Mouse (Mus musculus) MEL (cell line): Measurements from ENCODE around the gene Sema3b. TPM values are rescaled to one million over a fixed set of nuclear protein-coding genes. Genes with fewer than 3 reads are reported as not detected.

Source experiments
- DNase-seq: peaks from one replicate; pipeline ENCODE4 v3.0.0; 2011; ENCODE audit warnings: low read depth, low spot score
- H3K27ac ChIP-seq: 2 replicates; pipeline ENCODE4 v1.5.1; 2012; ENCODE audit warnings: low read depth, mild to moderate bottlenecking, control low read depth, low read length, moderate library complexity; ENCODE audit not compliant: control insufficient read depth
- H3K27me3 ChIP-seq, 2 experiments: fragments of 150-350 bp in 1 of 2; sonication (generic) in 1 of 2; 2 replicates each; pipeline ENCODE4 v1.6.1; 2012; ENCODE audit warnings: low read length in 2 of 2, mild to moderate bottlenecking in 2 of 2, improper control_type of control experiment in 1 of 2, moderate library complexity in 1 of 2; ENCODE audit not compliant: insufficient read depth in 2 of 2, control insufficient read depth in 1 of 2
- H3K36me3 ChIP-seq, 2 experiments: 2 replicates each; pipeline ENCODE4 v1.6.1; 2012 to 2014; ENCODE audit warnings: low read length in 2 of 2, improper control_type of control experiment in 1 of 2, inconsistent platforms in 1 of 2, mild to moderate bottlenecking in 1 of 2; ENCODE audit not compliant: insufficient read depth in 2 of 2, control insufficient read depth in 1 of 2
- H3K4me1 ChIP-seq, 2 experiments: fragments of 150-350 bp in 1 of 2; sonication (generic) in 1 of 2; 2 replicates each; pipeline ENCODE4 v1.6.1; 2012; ENCODE audit warnings: low read length in 2 of 2, improper control_type of control experiment in 1 of 2, mild to moderate bottlenecking in 1 of 2; ENCODE audit not compliant: insufficient read depth in 2 of 2, control insufficient read depth in 1 of 2
- H3K4me3 ChIP-seq, 2 experiments: fragments of 150-350 bp in 1 of 2; sonication (generic) in 1 of 2; 2 replicates each; pipeline ENCODE4 v1.5.1; 2012; ENCODE audit warnings: low read depth in 2 of 2, low read length in 2 of 2, mild to moderate bottlenecking in 2 of 2, moderate library complexity in 2 of 2, control low read depth in 1 of 2, improper control_type of control experiment in 1 of 2; ENCODE audit not compliant: control insufficient read depth in 1 of 2, insufficient read depth in 1 of 2
- H3K79me2 ChIP-seq: 2 replicates; pipeline ENCODE4 v1.6.1; 2012; ENCODE audit warnings: mild to moderate bottlenecking, low read length, moderate library complexity; ENCODE audit not compliant: control insufficient read depth, poor library complexity, insufficient read depth
- H3K9ac ChIP-seq: 2 replicates; pipeline ENCODE4 v1.6.1; 2012; ENCODE audit warnings: low read depth, mild to moderate bottlenecking, control low read depth, low read length, moderate library complexity; ENCODE audit not compliant: control insufficient read depth, poor library complexity, severe bottlenecking
- H3K9me3 ChIP-seq: fragments of 150-350 bp; sonication (generic); replicated peaks from 2 replicates; pipeline ENCODE4 v1.6.1; 2012; ENCODE audit warnings: mild to moderate bottlenecking, low read length, improper control_type of control experiment, moderate library complexity; ENCODE audit not compliant: insufficient read depth
- BHLHE40 ChIP-seq: IDR thresholded peaks from 2 replicates; pipeline ENCODE4 v1.6.1; 2012; ENCODE audit warnings: low read depth, mild to moderate bottlenecking, inconsistent platforms, low read length, improper control_type of control experiment, borderline replicate concordance
- CHD2 ChIP-seq: IDR thresholded peaks from 2 replicates; pipeline ENCODE4 v1.6.1; 2011; ENCODE audit warnings: low read length, improper control_type of control experiment
- CTCF ChIP-seq, 3 experiments: IDR thresholded peaks in 2 of 3; conservative IDR thresholded peaks in 1 of 3; 2 replicates each; pipeline ENCODE4 v1.5.1; 2011 to 2012; ENCODE audit warnings: low read length in 3 of 3, low read depth in 2 of 3, mild to moderate bottlenecking in 2 of 3, improper control_type of control experiment in 1 of 3, inconsistent platforms in 1 of 3, mixed read lengths in 1 of 3, moderate library complexity in 1 of 3; ENCODE audit not compliant: control insufficient read depth in 1 of 3, insufficient read depth in 1 of 3, poor library complexity in 1 of 3, severe bottlenecking in 1 of 3
- E2F4 ChIP-seq: IDR thresholded peaks from 2 replicates; pipeline ENCODE4 v1.6.1; 2011; ENCODE audit warnings: low read depth, low read length, improper control_type of control experiment, borderline replicate concordance
- EP300 ChIP-seq, 2 experiments: IDR thresholded peaks; 2 replicates each; pipeline ENCODE4 v1.6.1; 2011; ENCODE audit warnings: improper control_type of control experiment in 2 of 2, low read length in 2 of 2, low read depth in 1 of 2, mild to moderate bottlenecking in 1 of 2
- ETS1 ChIP-seq: IDR thresholded peaks from 2 replicates; pipeline ENCODE4 v1.6.1; 2012; ENCODE audit warnings: low read depth, mild to moderate bottlenecking, inconsistent platforms, low read length, improper control_type of control experiment, moderate library complexity
- GABPA ChIP-seq: IDR thresholded peaks from 2 replicates; pipeline ENCODE4 v1.6.1; 2012; ENCODE audit warnings: low read depth, mild to moderate bottlenecking, inconsistent platforms, low read length, improper control_type of control experiment, moderate library complexity
- GATA1 ChIP-seq: IDR thresholded peaks from 2 replicates; pipeline ENCODE4 v1.6.1; 2011; ENCODE audit warnings: low read depth, low read length, improper control_type of control experiment
- KAT2A ChIP-seq: conservative IDR thresholded peaks from 2 replicates; pipeline ENCODE4 v1.6.1; 2012; ENCODE audit warnings: low read depth, low read length, improper control_type of control experiment, inconsistent platforms
- MAZ ChIP-seq: IDR thresholded peaks from 2 replicates; pipeline ENCODE4 v1.6.1; 2012; ENCODE audit warnings: low read depth, mild to moderate bottlenecking, inconsistent platforms, low read length, improper control_type of control experiment
- MEF2A ChIP-seq: IDR thresholded peaks from 2 replicates; pipeline ENCODE4 v1.6.1; 2014; ENCODE audit warnings: low read depth, mild to moderate bottlenecking, inconsistent platforms, low read length, improper control_type of control experiment; ENCODE audit not compliant: poor library complexity, insufficient replicate concordance, severe bottlenecking; ENCODE audit errors: extremely low read depth
- MXI1 ChIP-seq: IDR thresholded peaks from 2 replicates; pipeline ENCODE4 v1.6.1; 2011; ENCODE audit warnings: mild to moderate bottlenecking, low read depth, low read length, improper control_type of control experiment
- MYB ChIP-seq: IDR thresholded peaks from 2 replicates; pipeline ENCODE4 v1.6.1; 2011; ENCODE audit warnings: mild to moderate bottlenecking, low read depth, low read length, improper control_type of control experiment
- MYC ChIP-seq: IDR thresholded peaks from 2 replicates; pipeline ENCODE4 v1.6.1; 2011; ENCODE audit warnings: low read depth, mild to moderate bottlenecking, low read length, improper control_type of control experiment, moderate library complexity
- NELFE ChIP-seq: IDR thresholded peaks from 2 replicates; pipeline ENCODE4 v1.6.1; 2011; ENCODE audit warnings: low read depth, low read length, improper control_type of control experiment
- POLR2AphosphoS5 ChIP-seq: IDR thresholded peaks from 2 replicates; pipeline ENCODE4 v1.6.1; 2012; ENCODE audit warnings: low read depth, borderline replicate concordance, mild to moderate bottlenecking, inconsistent platforms, low read length, moderate library complexity, mixed read lengths
- RAD21 ChIP-seq: IDR thresholded peaks from 2 replicates; pipeline ENCODE4 v1.6.1; 2011; ENCODE audit warnings: mild to moderate bottlenecking, low read depth, low read length, improper control_type of control experiment
- RCOR1 ChIP-seq: IDR thresholded peaks from 2 replicates; pipeline ENCODE4 v1.6.1; 2012; ENCODE audit warnings: low read depth, mild to moderate bottlenecking, inconsistent platforms, low read length, improper control_type of control experiment
- SIN3A ChIP-seq: IDR thresholded peaks from 2 replicates; pipeline ENCODE4 v1.6.1; 2012; ENCODE audit warnings: low read length, improper control_type of control experiment, inconsistent platforms
- SMC3 ChIP-seq: IDR thresholded peaks from 2 replicates; pipeline ENCODE4 v1.6.1; 2011; ENCODE audit warnings: low read depth, low read length, improper control_type of control experiment
- TAL1 ChIP-seq: IDR thresholded peaks from 2 replicates; pipeline ENCODE4 v1.6.1; 2012; ENCODE audit warnings: mild to moderate bottlenecking, inconsistent platforms, low read length, moderate library complexity, mixed read lengths
- TBP ChIP-seq: IDR thresholded peaks from 2 replicates; pipeline ENCODE4 v1.8.0; 2011; ENCODE audit warnings: low read depth, low read length, improper control_type of control experiment
- TCF12 ChIP-seq: IDR thresholded peaks from 2 replicates; pipeline ENCODE4 v1.6.1; 2014; ENCODE audit warnings: low read depth, mild to moderate bottlenecking, inconsistent platforms, low read length, improper control_type of control experiment, moderate library complexity
- USF1 ChIP-seq: IDR thresholded peaks from 2 replicates; pipeline ENCODE4 v1.6.1; 2014; ENCODE audit warnings: low read depth, mild to moderate bottlenecking, inconsistent platforms, low read length, improper control_type of control experiment, moderate library complexity
- USF2 ChIP-seq, 2 experiments: IDR thresholded peaks; 2 replicates each; pipeline ENCODE4 v1.6.1; 2011 to 2012; ENCODE audit warnings: improper control_type of control experiment in 2 of 2, low read length in 2 of 2, borderline replicate concordance in 1 of 2, inconsistent platforms in 1 of 2, low read depth in 1 of 2, mild to moderate bottlenecking in 1 of 2; ENCODE audit not compliant: insufficient read depth in 1 of 2
- ZC3H11A ChIP-seq: IDR thresholded peaks from 2 replicates; pipeline ENCODE4 v1.6.1; 2012; ENCODE audit warnings: low read depth, mild to moderate bottlenecking, inconsistent platforms, low read length, improper control_type of control experiment
- ZKSCAN1 ChIP-seq: IDR thresholded peaks from 2 replicates; pipeline ENCODE4 v1.6.1; 2012; ENCODE audit warnings: low read depth, mild to moderate bottlenecking, inconsistent platforms, low read length, improper control_type of control experiment, moderate library complexity
- ZMIZ1 ChIP-seq: IDR thresholded peaks from 2 replicates; pipeline ENCODE4 v1.6.1; 2012; ENCODE audit warnings: low read depth, mild to moderate bottlenecking, inconsistent platforms, low read length, improper control_type of control experiment, moderate library complexity
- ZNF384 ChIP-seq: IDR thresholded peaks from 2 replicates; pipeline ENCODE4 v1.6.1; 2012; ENCODE audit warnings: low read depth, mild to moderate bottlenecking, inconsistent platforms, low read length, improper control_type of control experiment
- polyA plus RNA-seq, 2 experiments: library from polyadenylated mRNA; stranded (reverse) in 1 of 2; unstranded in 1 of 2; fragments of >175 nt in 1 of 2; fragments of >200 nt in 1 of 2; gene quantifications; 2 replicates each; pipeline versions ENCODE4 v1.2.1 to v1.2.4; 2012; ENCODE audit warnings: low replicate concordance in 2 of 2, low read depth in 1 of 2; ENCODE audit not compliant: insufficient read length in 2 of 2, insufficient read depth in 1 of 2, missing spikeins in 1 of 2
- total RNA-seq: library from RNA; depleted of rRNA; stranded (reverse); fragments of 300-350 nt; gene quantifications from 2 replicates; pipeline ENCODE4 v1.2.3, GENCODE M21; 2012

The Sema3b gene
- total and polyA plus RNA-seq, 3 experiments: 0.04 to 0.21 TPM; not detected in 1

- TF ChIP-seq SIN3A: no peak
- TF ChIP-seq MEF2A: no peak
- TF ChIP-seq ZMIZ1: no peak
- no peak for TF ChIP-seq NELFE
- no peak for TF ChIP-seq USF1
- TF ChIP-seq ETS1: no peak
- no peak for TF ChIP-seq ZKSCAN1
- TF ChIP-seq MYC: no peak
- TF ChIP-seq RCOR1: no peak
- no peak for TF ChIP-seq MYB
- TF ChIP-seq TAL1: no peak
- TF ChIP-seq EP300 (IDR thresholded peaks at IDR 0.05; ENCODE audit: low read depth in 1 of 2, low read length in 2 of 2): no peak
- TF ChIP-seq MAZ: no peak
- no peak for TF ChIP-seq MXI1
- no peak for TF ChIP-seq RAD21
- no peak for TF ChIP-seq POLR2AphosphoS5
- no peak for TF ChIP-seq ZNF384
- no peak for TF ChIP-seq TCF12
- H3K4me3 ChIP-seq: no peak overlapping the region
- no peaks in the 10 kb centered on the region for H3K9me3 ChIP-seq
- peaks cover 54% of the 10 kb centered on the region for H3K79me2 ChIP-seq
- H3K9ac ChIP-seq: no peak overlapping the region
- no peak overlapping the region for H3K27ac ChIP-seq
- H3K36me3 ChIP-seq: peaks cover 0 to 24% of the 10 kb centered on the region in 2 experiments; a peak in 2 of 4 replicates
- H3K27me3 ChIP-seq: no peaks in the 10 kb centered on the region
- peaks cover 13 to 34% of the 10 kb centered on the region in 2 experiments for H3K4me1 ChIP-seq
- DNase-seq: no peak
Observed at GRCm38 (mm10) chr9:107627387-107628255, 18.6 kb upstream of the Sema3b start.

GRCm38 (mm10) chr9:107626844-107627277, 17.8 kb upstream of the Sema3b start:
- DNase-seq: peak; percentile 69
- peak; percentile 59 for TF ChIP-seq CHD2
- peak; percentile 66 for TF ChIP-seq SMC3
- no peak for TF ChIP-seq ZNF384
- no peak for TF ChIP-seq USF1
- peak; percentile 57; the same call in 1 of the 2 replicates for TF ChIP-seq MAZ
- no peak for TF ChIP-seq TBP
- no peak for TF ChIP-seq MXI1
- no peak for TF ChIP-seq E2F4
- TF ChIP-seq RAD21: peak; percentile 27
- TF ChIP-seq GABPA: no peak
- TF ChIP-seq MYC: no peak
- no peak for TF ChIP-seq POLR2AphosphoS5
- no peak for TF ChIP-seq TCF12
- TF ChIP-seq USF2 (IDR thresholded peaks at IDR 0.05; ENCODE audit: borderline replicate concordance in 1 of 2, insufficient read depth in 1 of 2, low read depth in 1 of 2, low read length in 2 of 2): no peak
- TF ChIP-seq CTCF (IDR thresholded peaks at IDR 0.05 in 2 of 3, conservative IDR thresholded peaks at IDR 0.05 in 1 of 3; ENCODE audit: control insufficient read depth in 1 of 3, insufficient read depth in 1 of 3, low read depth in 2 of 3, low read length in 3 of 3, poor library complexity in 1 of 3, severe bottlenecking in 1 of 3): peak; percentile 72 to 91 (median 81)
- TF ChIP-seq MYB: no peak
- no peak; the same call in 1 of the 2 replicates for TF ChIP-seq ZC3H11A
- 0 out of 2 replicates have a peak, but pooled peaks have one; percentile 36 for TF ChIP-seq BHLHE40
- no peak for TF ChIP-seq GATA1
- TF ChIP-seq ZMIZ1: no peak
- TF ChIP-seq KAT2A: no peak

More at GRCm38 (mm10) chr9:107626844-107627277, 17.8 kb upstream of the Sema3b start:
- Histone ChIP-seq H3K4me3 (no peak overlapping the region), H3K79me2 (peaks cover 47% of the 10 kb centered on the region), H3K9ac (no peak overlapping the region), H3K9me3 (no peaks in the 10 kb centered on the region), H3K36me3 (peaks cover 1 to 18% of the 10 kb centered on the region in 2 experiments; a peak in 3 of 4 replicates), H3K27me3 (no peaks in the 10 kb centered on the region), H3K4me1 (peaks cover 13 to 28% of the 10 kb centered on the region in 2 experiments), H3K27ac (no peak overlapping the region)
